ENCODE assay signal across 8 mouse cellular contexts in genomic region chr14:25459394-25459997, GRCm38 (mm10). TPM values are rescaled to one million over a fixed set of nuclear protein-coding genes. Genes with fewer than 3 reads are reported as not detected.
DNase-seq lines count a peak whose midpoint lies in the region; ATAC-seq and TF ChIP-seq lines count a peak whose summit lies in the region.

No protein-coding gene starts in this region.

- DNase-seq in embryonic facial prominence, embryonic 10.5 days (ENCODE audit: low spot score), result no peak
- DNase-seq in heart, postnatal 0 days (ENCODE audit: low spot score), result peak; percentile 65
- peak; percentile 71 for DNase-seq in neural tube, embryonic 10.5 days (ENCODE audit: extremely low spot score, low spot score)
- DNase-seq in thymus, postnatal 25 days, result peak; percentile 85

- H3K4me3 ChIP-seq in erythroblast, embryonic 14.5 days (replicated peaks), result peak overlapping the region; percentile 71
- H3K4me3 ChIP-seq in C2C12 (ENCODE audit: insufficient read depth, poor library complexity, severe bottlenecking), result peak overlapping the region; percentile 74
- peak overlapping the region; percentile 97 for H3K4me3 ChIP-seq in embryonic facial prominence, embryonic 10.5 days
- peak overlapping the region; percentile 89 for H3K4me3 ChIP-seq in heart, postnatal 0 days (ENCODE audit: low read depth, low read length)
- H3K4me3 ChIP-seq in limb, embryonic 13.5 days, result peak overlapping the region; percentile 99

- no peaks in the 10 kb centered on the region for H3K36me3 ChIP-seq in erythroblast, embryonic 14.5 days (ENCODE audit: control insufficient read depth)
- H3K36me3 ChIP-seq in C2C12 (ENCODE audit: control insufficient read depth, insufficient read depth), result no peaks in the 10 kb centered on the region
- no peaks in the 10 kb centered on the region for H3K36me3 ChIP-seq in embryonic facial prominence, embryonic 10.5 days (replicated peaks)
- no peaks in the 10 kb centered on the region for H3K36me3 ChIP-seq in heart, postnatal 0 days (replicated peaks; ENCODE audit: control insufficient read depth, insufficient read depth, low read length)
- H3K36me3 ChIP-seq in limb, embryonic 13.5 days, result no peaks in the 10 kb centered on the region

- peak overlapping the region; percentile 89 for H3K4me2 ChIP-seq in heart, postnatal 0 days (ENCODE audit: low read depth, low read length)
- peak overlapping the region; percentile 75 for H3K4me2 ChIP-seq in limb, embryonic 13.5 days (replicated peaks)

- under 1% methylated on average over 69 of the region's 69 CpGs for WGBS in embryonic facial prominence, embryonic 10.5 days
- under 1% methylated on average over 61 of the region's 69 CpGs for WGBS in heart, postnatal 0 days
- under 1% methylated on average over 69 of the region's 69 CpGs for WGBS in limb, embryonic 13.5 days

- ATAC-seq in erythroblast, adult 5-6 weeks (replicated peaks; ENCODE audit: low FRiP score, poor library complexity, severe bottlenecking), result no peak
- peak; percentile 42 for ATAC-seq in heart, postnatal 0 days (ENCODE audit: insufficient read depth, low read depth)
- ATAC-seq in limb, embryonic 13.5 days (ENCODE audit: low FRiP score, low read depth), result peak; percentile 10; the same call in 1 of the 2 replicates

- no peaks in the 10 kb centered on the region for H3K9me3 ChIP-seq in erythroblast, embryonic 14.5 days (ENCODE audit: control insufficient read depth, low read length)
- H3K9me3 ChIP-seq in embryonic facial prominence, embryonic 10.5 days, result no peaks in the 10 kb centered on the region
- H3K9me3 ChIP-seq in heart, postnatal 0 days (replicated peaks; ENCODE audit: control insufficient read depth, low read length), result no peaks in the 10 kb centered on the region
- no peaks in the 10 kb centered on the region for H3K9me3 ChIP-seq in limb, embryonic 13.5 days

- TF ChIP-seq CTCF in C2C12 (IDR thresholded peaks at IDR 0.05; ENCODE audit: control insufficient read depth, insufficient read depth, insufficient read length), result peak; percentile 75
- TF ChIP-seq CTCF in heart, postnatal 0 days (IDR thresholded peaks at IDR 0.05; ENCODE audit: low read depth), result peak; percentile 47

- peak overlapping the region; percentile 90 for H3K9ac ChIP-seq in heart, postnatal 0 days (replicated peaks; ENCODE audit: low read depth, low read length)
- H3K9ac ChIP-seq in limb, embryonic 13.5 days, result peak overlapping the region; percentile 100

- peaks cover 89% of the 10 kb centered on the region for H3K27me3 ChIP-seq in erythroblast, embryonic 14.5 days (ENCODE audit: control insufficient read depth)
- H3K27me3 ChIP-seq in C2C12 (ENCODE audit: control insufficient read depth, insufficient read depth, insufficient read length), result no peaks in the 10 kb centered on the region
- peaks cover 11% of the 10 kb centered on the region for H3K27me3 ChIP-seq in embryonic facial prominence, embryonic 10.5 days (replicated peaks; ENCODE audit: low read depth, poor library complexity, severe bottlenecking)
- H3K27me3 ChIP-seq in heart, postnatal 0 days (ENCODE audit: control insufficient read depth, insufficient read depth, low read length), result no peaks in the 10 kb centered on the region
- no peaks in the 10 kb centered on the region for H3K27me3 ChIP-seq in limb, embryonic 13.5 days

- peaks cover 46% of the 10 kb centered on the region for H3K79me3 ChIP-seq in C2C12 (ENCODE audit: low read depth)

- TF ChIP-seq EP300 in heart, postnatal 0 days (IDR thresholded peaks at IDR 0.05; ENCODE audit: low read depth), result no peak

- peaks cover 49% of the 10 kb centered on the region for H3K4me1 ChIP-seq in erythroblast, embryonic 14.5 days (ENCODE audit: control insufficient read depth)
- peaks cover 80% of the 10 kb centered on the region for H3K4me1 ChIP-seq in embryonic facial prominence, embryonic 10.5 days
- H3K4me1 ChIP-seq in heart, postnatal 0 days (ENCODE audit: control insufficient read depth, insufficient read depth), result peaks cover 28% of the 10 kb centered on the region
- H3K4me1 ChIP-seq in limb, embryonic 13.5 days, result peaks cover 57% of the 10 kb centered on the region

- H3K27ac ChIP-seq in embryonic facial prominence, embryonic 10.5 days (replicated peaks), result peak overlapping the region; percentile 99
- peak overlapping the region; percentile 100 for H3K27ac ChIP-seq in heart, postnatal 0 days (ENCODE audit: low read depth)
- H3K27ac ChIP-seq in limb, embryonic 13.5 days, result peak overlapping the region; percentile 100

- peaks cover 54% of the 10 kb centered on the region for H3K79me2 ChIP-seq in C2C12 (ENCODE audit: control insufficient read depth, insufficient read depth)

- H3ac ChIP-seq in C2C12 (ENCODE audit: control insufficient read depth, insufficient read length, low read depth), result peak overlapping the region; percentile 96

TF ChIP-seq in C2C12, 6 proteins besides CTCF, POLR2A, EP300 and RAD21:
- TF ChIP-seq MYOG (IDR thresholded peaks at IDR 0.05; ENCODE audit: control insufficient read depth, extremely low read depth, insufficient read length) (no peak), CEBPB (IDR thresholded peaks at IDR 0.05; ENCODE audit: low read depth) (no peak), MYOD1 (IDR thresholded peaks at IDR 0.05; ENCODE audit: control insufficient read depth, insufficient read length, low read depth) (no peak), USF1 (IDR thresholded peaks at IDR 0.05; ENCODE audit: low read depth) (no peak), MAX (IDR thresholded peaks at IDR 0.05) (no peak), FOSL1 (IDR thresholded peaks at IDR 0.05; ENCODE audit: insufficient read depth, low read length, poor library complexity, severe bottlenecking) (no peak)

RNA-seq across cellular contexts. Expression of gene Zmiz1, which starts 0.5 kb away (rescaled TPM):
- 0.68 and 0.75 TPM in 2 replicates for polyA plus RNA-seq in erythroblast, embryonic 14.5 days (2012)
- 20.6 and 25.3 TPM in 2 replicates for total RNA-seq in erythroblast, adult 5-6 weeks (2015; ENCODE audit: low replicate concordance)
- total RNA-seq in erythroblast, adult 5-6 weeks (2017; ENCODE audit: low replicate concordance), result 1.4 and 12.3 TPM in 2 replicates
- 27.3 TPM for polyA plus RNA-seq in C2C12 (2012; fragmentation: generic; extraction: Trizol)
- polyA plus RNA-seq in embryonic facial prominence, embryonic 10.5 days (2016; fragmentation: Nextera tagmentation; extraction: Ambion mirVana), result 42.8 and 45.6 TPM in 2 replicates
- total RNA-seq in heart, postnatal 0 days (2014; rRNA removed; ENCODE audit: low replicate concordance), result 41.0 and 47.8 TPM in 2 replicates
- polyA plus RNA-seq in heart, postnatal 0 days (2015; fragmentation: Nextera tagmentation; extraction: Ambion mirVana), result 12.4 and 13.8 TPM in 2 replicates
- 66.7 and 68.6 TPM in 2 replicates for polyA plus RNA-seq in limb, embryonic 13.5 days (2015; fragmentation: Nextera tagmentation; extraction: Ambion mirVana)
